Mouse (Mus musculus) heart, embryonic 16.5 days (tissue): ENCODE results near the gene Slc30a1. TPM values are rescaled to one million over a fixed set of nuclear protein-coding genes. Genes with fewer than 3 reads are reported as not detected.

Experiments used
- ATAC-seq: fragments of 200-750 bp; cut with Nextera tagmentation; replicated peaks from 2 replicates; pipeline ENCODE4 v1.8.0; 2017; ENCODE audit warnings: moderate number of reproducible peaks; ENCODE audit not compliant: insufficient read depth, low FRiP score; ENCODE audit errors: extremely low read depth
- H3K27ac ChIP-seq: fragments of 300-500 bp; sonication (generic); 2 replicates; pipeline ENCODE4 v1.5.1; 2014; ENCODE audit warnings: mild to moderate bottlenecking, low read length, control low read depth, moderate library complexity
- H3K27me3 ChIP-seq: fragments of 300-500 bp; sonication (generic); 2 replicates; pipeline ENCODE4 v1.6.1; 2014; ENCODE audit warnings: low read length, mixed read lengths; ENCODE audit not compliant: control insufficient read depth, insufficient read depth
- H3K36me3 ChIP-seq: fragments of 300-500 bp; sonication (generic); 2 replicates; pipeline ENCODE4 v1.6.1; 2014; ENCODE audit not compliant: control insufficient read depth, insufficient read depth
- H3K4me1 ChIP-seq: fragments of 300-500 bp; sonication (generic); 2 replicates; pipeline ENCODE4 v1.6.1; 2014; ENCODE audit warnings: low read length, mixed read lengths; ENCODE audit not compliant: control insufficient read depth, insufficient read depth
- H3K4me2 ChIP-seq: fragments of 300-500 bp; sonication (generic); 2 replicates; pipeline ENCODE4 v1.6.1; 2014; ENCODE audit warnings: low read depth, mild to moderate bottlenecking, control low read depth, low read length
- H3K4me3 ChIP-seq: fragments of 300-500 bp; sonication (generic); 2 replicates; pipeline ENCODE4 v1.5.1; 2014; ENCODE audit warnings: mild to moderate bottlenecking, control low read depth, low read length
- H3K9ac ChIP-seq: fragments of 300-500 bp; sonication (generic); 2 replicates; pipeline ENCODE4 v1.6.1; 2014; ENCODE audit warnings: low read length, control low read depth
- H3K9me3 ChIP-seq: fragments of 300-500 bp; sonication (generic); replicated peaks from 2 replicates; pipeline ENCODE4 v1.6.1; 2016; ENCODE audit warnings: low read length; ENCODE audit not compliant: control insufficient read depth
- WGBS: fragments of 180-500 bp; shearing (Covaris S2); extraction: QIAGEN DNeasy Blood & Tissue Kit; methylation state at CpG from one replicate; pipeline ENCODE4 v1.1.7; 2014; 5-methylcytosine and 5-hydroxymethylcytosine counted together
- polyA plus RNA-seq: library from polyadenylated mRNA; unstranded; fragments of >200 nt; fragmentation: Nextera tagmentation; extraction: Ambion mirVana; gene quantifications from 2 replicates; pipeline ENCODE4 v1.2.1, GENCODE M21; 2015

The Slc30a1 gene
- polyA plus RNA-seq, 1 experiment from 2014 or later: 1.1 TPM

GRCm38 (mm10) chr1:191957321-191957720, 50.8 kb downstream of the Slc30a1 start:
- peak overlapping the region; percentile 17; the same call in 1 of the 2 replicates for H3K4me2 ChIP-seq
- no peak for ATAC-seq
- no peak overlapping the region for H3K4me3 ChIP-seq
- 78% methylated on average over 3 of the region's 3 CpGs for WGBS
- peaks cover 4% of the 10 kb centered on the region; the same call in 1 of the 2 replicates for H3K4me1 ChIP-seq
- H3K36me3 ChIP-seq: no peaks in the 10 kb centered on the region
- H3K9ac ChIP-seq: no peak overlapping the region
- H3K27ac ChIP-seq: no peak overlapping the region
- H3K27me3 ChIP-seq: no peaks in the 10 kb centered on the region
- H3K9me3 ChIP-seq: no peaks in the 10 kb centered on the region

DNA sequence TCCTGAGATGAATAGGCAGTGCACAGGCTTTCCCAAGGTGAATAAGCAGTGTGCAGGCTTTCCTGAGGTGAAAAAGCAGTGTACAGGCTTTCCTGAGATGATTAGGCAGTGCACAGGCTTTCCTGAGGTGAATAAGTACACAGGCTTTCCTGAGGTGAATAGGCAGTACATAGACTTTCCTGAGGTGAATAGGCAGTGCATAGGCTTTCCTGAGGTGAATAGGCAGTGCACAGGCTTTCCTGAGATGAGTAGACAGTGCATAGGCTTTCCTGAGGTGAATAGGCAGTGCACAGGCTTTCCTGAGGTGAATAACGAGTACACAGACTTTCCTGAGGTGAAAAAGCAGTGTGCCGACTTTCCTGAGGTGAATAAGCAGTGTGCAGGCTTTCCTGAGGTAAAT, 54.4 kb downstream of the Slc30a1 start:
- Histone ChIP-seq H3K27ac (no peak overlapping the region), H3K36me3 (no peaks in the 10 kb centered on the region), H3K4me1 (no peaks in the 10 kb centered on the region), H3K9ac (no peak overlapping the region), H3K4me2 (no peak overlapping the region), H3K9me3 (no peaks in the 10 kb centered on the region), H3K4me3 (no peak overlapping the region), H3K27me3 (no peaks in the 10 kb centered on the region)
- no peak for ATAC-seq
- 45% methylated on average over 2 of the region's 2 CpGs for WGBS

Other genes with a start within 250 kb of the Slc30a1 start
- 13.7 and 16.9 TPM in 2 replicates for gene Lpgat1, start 188.9 kb upstream of the Slc30a1 start, polyA plus RNA-seq
- 38.5 and 38.6 TPM in 2 replicates for gene Nek2, start 85.3 kb upstream of the Slc30a1 start, polyA plus RNA-seq
- 5.2 and 5.9 TPM in 2 replicates for gene Rd3, start 70.6 kb downstream of the Slc30a1 start, polyA plus RNA-seq
- 15.5 and 16.1 TPM in 2 replicates for gene Traf5, start 185.8 kb downstream of the Slc30a1 start, polyA plus RNA-seq
- 33.1 and 39.6 TPM in 2 replicates for gene Rcor3, start 231.3 kb downstream of the Slc30a1 start, polyA plus RNA-seq